Mouse (Mus musculus) heart, adult 8-10 months (tissue): ENCODE results near the gene Olfr1371. TPM values are rescaled to one million over a fixed set of nuclear protein-coding genes. Genes with fewer than 3 reads are reported as not detected.
"Not testable (repeated sequence)": the region's sequence is repeated elsewhere in the genome, so short reads cannot be mapped to it uniquely, and the experiment has no call there.

Source experiments
- DNase-seq: peaks from one replicate; pipeline ENCODE4 v3.0.0; 2022; ENCODE audit warnings: low spot score
- total RNA-seq, 4 experiments: library from RNA; stranded (reverse); gene quantifications; 2 replicates each; pipeline ENCODE4 v1.2.4; 2022

Olfr1371 gene
- total RNA-seq, 4 experiments from 2014 or later: not detected

DNA sequence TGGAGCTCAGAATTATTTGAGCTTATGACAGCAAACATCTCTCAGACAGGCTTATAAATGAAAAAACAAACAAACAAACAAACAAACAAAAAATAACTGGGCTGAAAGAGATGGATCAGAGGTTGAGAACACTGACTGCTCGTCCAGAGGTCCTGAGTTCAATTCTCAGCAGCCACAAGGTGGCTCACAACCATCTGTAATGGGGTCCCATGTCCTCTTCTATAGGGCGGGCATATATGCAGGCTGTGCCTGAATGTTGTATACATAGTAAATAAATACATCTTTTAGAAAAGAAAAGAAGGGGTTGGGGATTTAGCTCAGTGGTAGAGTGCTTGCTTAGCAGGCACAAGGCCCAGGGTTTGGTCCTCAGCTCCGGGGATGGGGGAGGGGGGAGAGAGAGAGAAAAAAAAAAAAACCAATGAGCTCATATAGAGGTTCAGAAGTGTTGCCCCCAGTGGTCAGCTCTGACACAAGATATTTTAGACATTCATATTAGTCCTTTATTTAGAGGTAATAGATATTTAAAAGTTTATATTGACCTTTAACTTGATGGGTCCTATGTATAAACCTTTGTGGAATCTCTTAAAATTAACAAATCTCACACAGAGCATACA is 12.3 kb upstream of the Olfr1371 start:
- DNase-seq: no peak

GRCm38 (mm10) chr11:52223968-52224682 is 10.3 kb upstream of the Olfr1371 start:
- no peak for DNase-seq

- DNase-seq: no peak
These were observed 9.1 kb upstream of the Olfr1371 start for GRCm38 (mm10) chr11:52222891-52223290.

DNA sequence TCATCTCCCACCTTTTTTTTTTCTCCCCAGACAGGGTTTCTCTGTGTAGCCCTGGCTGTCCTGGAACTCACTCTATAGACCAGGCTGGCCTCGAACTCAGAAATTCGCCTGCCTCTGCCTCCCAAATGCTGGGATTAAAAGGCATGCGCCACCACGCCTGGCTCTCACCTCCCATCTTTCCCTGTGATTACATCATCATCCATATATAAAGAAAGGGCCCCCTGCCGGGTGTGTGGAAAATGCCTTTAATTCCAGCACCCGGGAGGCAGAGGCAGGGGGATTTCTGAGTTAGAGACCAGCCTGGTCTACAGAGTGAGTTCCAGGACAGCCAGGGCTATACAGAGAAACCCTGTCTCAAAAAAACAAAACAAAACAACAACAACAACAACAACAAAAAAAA is 8.1 kb upstream of the Olfr1371 start:
- not testable (repeated sequence) for DNase-seq

DNA sequence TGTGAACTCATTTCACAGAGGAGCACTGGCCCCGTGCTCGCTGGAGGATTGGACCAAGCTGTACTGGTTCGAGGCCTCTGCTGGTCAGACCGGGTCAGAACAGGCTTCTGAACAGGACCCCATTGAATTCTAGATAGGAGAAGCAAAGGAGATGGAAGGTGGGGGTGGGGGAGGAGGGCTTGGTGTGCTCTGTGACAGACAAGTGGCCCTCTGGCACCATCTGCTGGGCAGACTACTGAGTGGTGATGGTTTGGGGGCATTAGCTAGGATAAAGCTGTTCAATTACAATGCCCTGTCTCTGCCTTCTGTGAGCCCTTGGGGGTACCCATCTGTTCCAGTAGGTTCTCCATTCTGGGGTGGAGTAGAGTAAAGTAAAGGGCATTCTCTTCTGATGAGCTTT is 6.5 kb upstream of the Olfr1371 start:
- DNase-seq: no peak

GRCm38 (mm10) chr11:52196496-52197023 is 17.2 kb downstream of the Olfr1371 start:
- DNase-seq: not testable (repeated sequence)

- DNase-seq: not testable (repeated sequence)
These were observed 33.1 kb downstream of the Olfr1371 start for GRCm38 (mm10) chr11:52180651-52181050.

- not testable (repeated sequence) for DNase-seq
These were observed 33.9 kb downstream of the Olfr1371 start for GRCm38 (mm10) chr11:52179897-52180296.

DNA sequence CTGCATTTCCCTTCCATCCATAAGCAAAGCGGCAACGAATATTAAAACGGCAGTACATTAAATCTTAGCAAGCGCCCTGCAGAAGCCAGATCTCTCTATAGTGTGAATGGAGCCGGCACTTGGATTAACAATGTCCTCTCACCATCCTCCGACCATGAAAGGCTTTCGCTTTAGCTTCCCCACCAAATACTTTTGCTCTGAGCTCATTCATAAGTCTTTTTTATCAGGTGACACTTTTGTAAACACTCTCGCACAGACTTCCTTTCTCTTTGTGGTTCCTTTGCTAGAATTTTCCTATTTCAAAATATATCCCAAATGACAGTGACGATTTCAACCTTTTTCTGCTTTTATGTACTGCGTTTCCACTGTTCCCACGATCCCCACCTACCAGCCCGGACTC is 45.3 kb downstream of the Olfr1371 start:
- no peak for DNase-seq

DNA sequence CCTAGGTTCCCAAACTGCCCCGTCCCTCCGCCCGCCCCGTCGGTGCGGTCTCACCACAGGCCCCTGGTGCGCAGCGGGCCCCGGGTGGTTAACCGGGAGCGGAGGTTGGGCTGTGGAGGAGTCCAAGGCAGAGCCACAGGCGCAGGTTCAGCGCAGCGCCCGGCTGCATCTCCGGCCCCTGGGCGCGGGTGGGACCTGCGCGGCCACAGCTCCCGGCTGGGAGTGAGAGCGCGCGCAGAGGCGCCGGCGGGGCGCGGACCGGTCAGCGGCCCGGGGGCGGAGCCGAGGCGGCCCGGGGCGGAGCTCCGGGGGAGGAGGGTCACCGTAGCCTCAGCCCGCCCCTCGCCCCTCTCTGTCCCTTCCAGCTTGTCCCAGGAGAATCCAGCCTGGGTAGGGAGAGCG is 45.9 kb downstream of the Olfr1371 start:
- DNase-seq: peak; percentile 16

DNA sequence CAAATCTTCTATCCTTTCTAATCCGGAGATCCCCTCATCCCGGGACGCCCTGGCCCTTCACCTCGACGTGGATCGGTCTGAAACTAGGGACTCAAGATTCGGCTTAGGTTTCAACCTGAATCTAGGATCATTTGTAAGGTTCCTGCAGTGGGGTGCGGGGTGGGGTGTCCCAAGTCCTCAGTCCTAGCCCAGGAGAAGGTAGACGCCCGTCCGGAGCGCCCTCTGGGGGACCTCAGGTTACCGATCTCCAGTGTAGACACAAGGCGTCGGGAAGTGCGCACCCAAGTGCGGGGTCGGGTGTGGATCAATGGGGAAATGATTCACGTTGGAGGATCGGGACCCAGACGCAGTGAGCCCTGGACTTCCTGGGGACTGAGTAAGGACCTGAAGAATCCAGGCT is 46.7 kb downstream of the Olfr1371 start:
- DNase-seq: peak; percentile 19

GRCm38 (mm10) chr11:52163926-52164325 is 49.9 kb downstream of the Olfr1371 start:
- DNase-seq: peak; percentile 52

Other genes starting within 250 kb of the Olfr1371 start
- gene Cdkn2aipnl, start 246.3 kb downstream of the Olfr1371 start, total RNA-seq: 10 to 100 TPM in 3 of 4 experiments, 1 to 10 TPM in 1; 9.1 to 11.6 (median 10.4) TPM
- 100 to 1,000 TPM; 300 to 368 (median 327) TPM for gene Ube2b, start 213.2 kb downstream of the Olfr1371 start, total RNA-seq
- 1 to 10 TPM; 3.8 to 5.5 (median 4.4) TPM for gene Cdkl3, start 209.8 kb downstream of the Olfr1371 start, total RNA-seq
- gene Ppp2ca, start 115.3 kb downstream of the Olfr1371 start, total RNA-seq: 10 to 100 TPM; 53.3 to 55.1 (median 54.5) TPM
- not detected for gene Olfr1373, start 68.5 kb downstream of the Olfr1371 start, total RNA-seq
- gene Skp1a, start 18.0 kb upstream of the Olfr1371 start, total RNA-seq: 100 to 1,000 TPM; 243 to 269 (median 257) TPM
- gene Tcf7, start 69.0 kb upstream of the Olfr1371 start, total RNA-seq: 1 to 10 TPM in 1 of 4 experiments, under 1 TPM in 3; 0.44 to 1.0 (median 0.83) TPM
- gene Vdac1, start 146.9 kb upstream of the Olfr1371 start, total RNA-seq: 1,000 to 10,000 TPM; 1,103 to 1,162 (median 1,146) TPM
- gene 9530068E07Rik, start 182.4 kb upstream of the Olfr1371 start, total RNA-seq: 10 to 100 TPM; 69.8 to 70.9 (median 70.0) TPM